Mouse (Mus musculus) brain, embryonic 14.5 days (tissue): ENCODE results near the gene Tmem151a.

Experiments
- CTCF ChIP-seq: fragments of 200-500 bp; IDR thresholded peaks from 2 replicates; pipeline ENCODE4 v1.5.1; 2012; ENCODE audit warnings: inconsistent platforms, mild to moderate bottlenecking, moderate library complexity, borderline replicate concordance; ENCODE audit not compliant: insufficient read depth, insufficient read length; ENCODE audit errors: extremely low read depth
- POLR2A ChIP-seq: fragments of 200-500 bp; IDR thresholded peaks from 2 replicates; pipeline ENCODE4 v1.6.1; 2012; ENCODE audit warnings: mild to moderate bottlenecking, inconsistent platforms, borderline replicate concordance; ENCODE audit not compliant: poor library complexity, insufficient read depth, insufficient read length, severe bottlenecking; ENCODE audit errors: extremely low read depth

- TF ChIP-seq CTCF (peak; percentile 39; the same call in 1 of the 2 replicates), POLR2A (no peak)
Measured at GRCm38 (mm10) chr19:5109659-5110453, 24.5 kb upstream of the Tmem151a start.
